Mouse (Mus musculus) stomach, adult 2 months (tissue): Measurements from ENCODE around the gene Cacng1. TPM values are rescaled to one million over a fixed set of nuclear protein-coding genes. Genes with fewer than 3 reads are reported as not detected.

ENCODE experiments used
- polyA plus RNA-seq: library from polyadenylated mRNA; depleted of rRNA; stranded (reverse); fragments of >200 nt; gene quantifications from 2 replicates; pipeline ENCODE4 v1.2.3, GENCODE M21; 2012; rRNA removed

Cacng1 gene
- polyA plus RNA-seq, result 3.6 and 5.7 TPM in 2 replicates

DNA sequence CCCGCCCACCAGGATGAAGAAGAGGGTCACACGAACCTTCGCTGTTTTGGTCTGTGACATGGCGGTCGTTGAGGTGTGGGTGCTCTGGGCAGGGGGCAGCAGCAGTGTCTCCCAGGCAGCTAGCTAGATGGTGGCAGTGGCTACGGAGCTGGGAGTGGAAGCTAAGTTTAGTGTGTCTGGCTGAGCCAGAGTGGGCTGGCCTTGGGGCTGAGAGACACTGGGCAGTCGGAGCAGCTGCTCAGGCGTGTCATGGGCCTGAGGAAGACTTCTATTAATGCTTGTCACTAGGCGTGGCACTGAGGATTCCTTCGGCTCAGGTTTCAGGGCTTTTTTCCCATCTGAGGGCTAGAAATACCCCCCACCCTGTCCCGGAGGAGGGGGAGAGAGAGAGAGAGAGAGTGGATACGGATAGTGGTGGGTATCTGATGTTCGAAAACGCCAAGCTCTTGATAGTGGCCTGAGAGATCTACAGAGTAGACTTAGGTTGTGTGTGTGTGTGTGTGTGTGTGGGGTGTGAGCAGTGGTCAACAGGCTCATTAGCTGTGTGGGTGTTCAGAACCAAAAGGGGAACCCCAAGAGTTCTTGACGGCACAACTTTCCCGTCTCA, at the start of gene Cacng1:
Gene Cacng1, minus strand, starts transcription at position 191 of the 607 bp plus-strand sequence.

Other genes with a start within 250 kb of the Cacng1 start
- gene Pitpnc1, start 245.8 kb downstream of the Cacng1 start, polyA plus RNA-seq, result 0.91 and 1.2 TPM in 2 replicates
- 1.4 and 1.6 TPM in 2 replicates for gene Psmd12, start 237.0 kb downstream of the Cacng1 start, polyA plus RNA-seq
- gene Helz, start 168.6 kb downstream of the Cacng1 start, polyA plus RNA-seq, result 7.3 and 8.2 TPM in 2 replicates
- 0.45 and 0.55 TPM in 2 replicates for gene Cacng4, start 78.0 kb upstream of the Cacng1 start, polyA plus RNA-seq
- 0.03 and 0.04 TPM in 2 replicates for gene Cacng5, start 198.5 kb upstream of the Cacng1 start, polyA plus RNA-seq